In the genomic region with DNA sequence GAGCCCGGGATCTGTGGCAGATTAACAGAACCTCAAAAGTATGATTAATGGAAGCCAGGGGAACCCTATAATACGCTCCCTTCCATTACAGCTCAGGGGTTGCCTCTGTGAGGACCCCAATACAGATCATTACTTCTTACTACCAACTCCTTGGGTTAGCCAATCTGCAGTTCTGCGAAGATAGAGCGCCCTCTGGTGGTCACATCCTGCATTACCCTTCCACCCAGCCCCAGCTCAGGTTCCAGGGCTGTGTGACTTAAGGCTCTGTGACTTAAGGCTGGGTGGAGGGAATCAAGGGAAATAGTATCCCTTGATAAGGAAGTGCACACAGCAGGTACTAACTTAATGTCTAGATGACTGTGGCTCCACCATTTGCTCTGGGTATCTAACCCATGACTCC, we compare ENCODE assay signal across 9 mouse cellular contexts. TPM values are rescaled to one million over a fixed set of nuclear protein-coding genes. Genes with fewer than 3 reads are reported as not detected.
DNase-seq lines count a peak whose midpoint lies in the region; ATAC-seq and TF ChIP-seq lines count a peak whose summit lies in the region.
"Had no signal": no experiment of that assay in that cellular context is flagged by ENCODE, and none has a peak within 500 bp of the region (broad histone marks: within the 10 kb centered on the region; RNA-seq: fewer than 3 reads in every experiment).

No protein-coding gene starts in this region.

- WGBS in embryonic facial prominence, embryonic 14.5 days = 19% methylated on average over 4 of the region's 4 CpGs
- WGBS in heart, embryonic 14.5 days = 20% methylated on average over 4 of the region's 4 CpGs
- WGBS in lung, embryonic 14.5 days = 16% methylated on average over 4 of the region's 4 CpGs

- H3K27ac ChIP-seq in embryonic facial prominence, embryonic 14.5 days (replicated peaks; ENCODE audit: low read depth, low read length) = no peak overlapping the region
- no peak overlapping the region for H3K27ac ChIP-seq in heart, embryonic 14.5 days (replicated peaks in 1 of 2; ENCODE audit: control insufficient read depth in 1 of 2, insufficient read depth in 1 of 2, low read depth in 2 of 2, low read length in 2 of 2)
- no peak overlapping the region for H3K27ac ChIP-seq in lung, embryonic 14.5 days (ENCODE audit: low read depth)

- no peak overlapping the region for H3ac ChIP-seq in C2C12 (ENCODE audit: control insufficient read depth, insufficient read length, low read depth)

- H3K4me2 ChIP-seq in embryonic facial prominence, embryonic 14.5 days (ENCODE audit: low read depth, low read length) = no peak overlapping the region
- peak overlapping the region; percentile 39 for H3K4me2 ChIP-seq in heart, embryonic 14.5 days (ENCODE audit: low read length)
- no peak overlapping the region for H3K4me2 ChIP-seq in lung, embryonic 14.5 days

- no peaks in the 10 kb centered on the region for H3K4me1 ChIP-seq in embryonic facial prominence, embryonic 14.5 days (ENCODE audit: control insufficient read depth, insufficient read depth, low read length)
- no peaks in the 10 kb centered on the region; a peak in 1 of 4 replicates for H3K4me1 ChIP-seq in heart, embryonic 14.5 days (ENCODE audit: control insufficient read depth in 2 of 2, insufficient read depth in 2 of 2, low read length in 2 of 2)
- no peaks in the 10 kb centered on the region for H3K4me1 ChIP-seq in lung, embryonic 14.5 days (ENCODE audit: insufficient read depth)

- H3K36me3 ChIP-seq in C2C12 (ENCODE audit: control insufficient read depth, insufficient read depth) = no peaks in the 10 kb centered on the region
- H3K36me3 ChIP-seq in embryonic facial prominence, embryonic 14.5 days (ENCODE audit: control insufficient read depth, insufficient read depth, low read length) = no peaks in the 10 kb centered on the region
- no peaks in the 10 kb centered on the region for H3K36me3 ChIP-seq in heart, embryonic 14.5 days (ENCODE audit: control insufficient read depth, insufficient read depth, low read length)
- H3K36me3 ChIP-seq in lung, embryonic 14.5 days (ENCODE audit: insufficient read depth) = no peaks in the 10 kb centered on the region

- H3K9ac ChIP-seq in embryonic facial prominence, embryonic 14.5 days (ENCODE audit: low read depth, low read length) = no peak overlapping the region
- H3K9ac ChIP-seq in heart, embryonic 14.5 days (ENCODE audit: low read length) = no peak overlapping the region
- no peak overlapping the region for H3K9ac ChIP-seq in lung, embryonic 14.5 days

- H3K4me3 ChIP-seq in C2C12 (ENCODE audit: insufficient read depth, poor library complexity, severe bottlenecking) = no peak overlapping the region
- no peak overlapping the region for H3K4me3 ChIP-seq in embryonic facial prominence, embryonic 14.5 days (ENCODE audit: low read depth, low read length)
- no peak overlapping the region for H3K4me3 ChIP-seq in heart, embryonic 14.5 days (ENCODE audit: control insufficient read depth in 1 of 2, insufficient read depth in 1 of 2, low read depth in 1 of 2, low read length in 2 of 2)
- H3K4me3 ChIP-seq in lung, embryonic 14.5 days (ENCODE audit: low read depth, low read length) = no peak overlapping the region
- H3K4me3 ChIP-seq: erythroblast, embryonic 14.5 days had no signal

- peak; percentile 78 for TF ChIP-seq CTCF in C2C12 (IDR thresholded peaks at IDR 0.05; ENCODE audit: control insufficient read depth, insufficient read depth, insufficient read length)
- peak; percentile 97 for TF ChIP-seq CTCF in lung, embryonic 14.5 days (IDR thresholded peaks at IDR 0.05; ENCODE audit: low read depth)

- peak; percentile 56; the same call in 1 of the 2 replicates for ATAC-seq in embryonic facial prominence, embryonic 14.5 days (ENCODE audit: low read depth)
- no peak for ATAC-seq in heart, embryonic 14.5 days (ENCODE audit: insufficient number of reproducible peaks, insufficient read depth, low FRiP score, low read depth)
- peak; percentile 29; the same call in 1 of the 2 replicates for ATAC-seq in lung, embryonic 14.5 days (ENCODE audit: insufficient read depth)

- H3K79me3 ChIP-seq in C2C12 (ENCODE audit: low read depth) = no peaks in the 10 kb centered on the region

- peaks cover 23% of the 10 kb centered on the region for H3K27me3 ChIP-seq in C2C12 (ENCODE audit: control insufficient read depth, insufficient read depth, insufficient read length)
- no peaks in the 10 kb centered on the region for H3K27me3 ChIP-seq in embryonic facial prominence, embryonic 14.5 days (replicated peaks; ENCODE audit: control insufficient read depth, insufficient read depth, low read length)
- H3K27me3 ChIP-seq in heart, embryonic 14.5 days (ENCODE audit: control insufficient read depth, insufficient read depth, low read length) = no peaks in the 10 kb centered on the region
- H3K27me3 ChIP-seq in lung, embryonic 14.5 days (ENCODE audit: insufficient read depth, low read length) = no peaks in the 10 kb centered on the region

- no peaks in the 10 kb centered on the region for H3K79me2 ChIP-seq in C2C12 (ENCODE audit: control insufficient read depth, insufficient read depth)

- H3K9me3 ChIP-seq in embryonic facial prominence, embryonic 14.5 days (ENCODE audit: control insufficient read depth, low read length) = no peaks in the 10 kb centered on the region
- no peaks in the 10 kb centered on the region for H3K9me3 ChIP-seq in heart, embryonic 14.5 days (ENCODE audit: control insufficient read depth, low read length)
- H3K9me3 ChIP-seq in lung, embryonic 14.5 days (ENCODE audit: low read depth, low read length) = no peaks in the 10 kb centered on the region

- DNase-seq in adrenal gland, postnatal 14 days = peak; percentile 90
- DNase-seq in embryonic facial prominence, embryonic 14.5 days (ENCODE audit: low spot score) = peak; percentile 49
- DNase-seq in kidney, postnatal 10 days = peak; percentile 90
- DNase-seq in lung, embryonic 14.5 days = peak; percentile 90
- peak; percentile 84 for DNase-seq in ovary, postnatal 14 days (ENCODE audit: low spot score)
- peak; percentile 37 to 82 for DNase-seq in thymus, postnatal 10 days (ENCODE audit: low spot score in 2 of 2)

TF ChIP-seq in C2C12, 6 proteins besides CTCF, POLR2A, EP300 and RAD21:
- no peak for TF ChIP-seq MAX (IDR thresholded peaks at IDR 0.05)
- TF ChIP-seq MYOD1 (IDR thresholded peaks at IDR 0.05; ENCODE audit: control insufficient read depth, insufficient read length, low read depth) = no peak
- no peak for TF ChIP-seq FOSL1 (IDR thresholded peaks at IDR 0.05; ENCODE audit: insufficient read depth, low read length, poor library complexity, severe bottlenecking)
- no peak for TF ChIP-seq CEBPB (IDR thresholded peaks at IDR 0.05; ENCODE audit: low read depth)
- TF ChIP-seq USF1 (IDR thresholded peaks at IDR 0.05; ENCODE audit: low read depth) = no peak
TF ChIP-seq in C2C12: peak in this region for 0.

RNA-seq across cellular contexts. Expression of a gene that starts 25.7 kb away (rescaled TPM):
- polyA plus RNA-seq in C2C12 (2012; fragmentation: generic; extraction: Trizol) = 0.05 TPM
- total RNA-seq in adrenal gland, postnatal 14 days (2021) = 19.5 and 22.6 TPM in 2 replicates
- polyA plus RNA-seq in embryonic facial prominence, embryonic 14.5 days (2014; fragmentation: Nextera tagmentation; extraction: Ambion mirVana) = 6.0 and 9.1 TPM in 2 replicates
- 1.0 and 1.7 TPM in 2 replicates for polyA plus RNA-seq in heart, embryonic 14.5 days (2014; fragmentation: Nextera tagmentation; extraction: Ambion mirVana)
- polyA plus RNA-seq in lung, embryonic 14.5 days (2014; fragmentation: Nextera tagmentation; extraction: Ambion mirVana) = 6.8 and 8.2 TPM in 2 replicates
- polyA plus RNA-seq: erythroblast, embryonic 14.5 days had no signal
